Mouse (Mus musculus) kidney, adult 18-20 months (tissue): ENCODE measurements at regions not wholly inside any gene's neighbourhood (a gene's known extent, or its start where the extent isn't known, plus 50 kb on each side); places are given as distances from the start of the nearest gene placed in this dataset.

Experiments used
- DNase-seq: peaks from one replicate; pipeline ENCODE4 v3.0.0; 2021

DNA sequence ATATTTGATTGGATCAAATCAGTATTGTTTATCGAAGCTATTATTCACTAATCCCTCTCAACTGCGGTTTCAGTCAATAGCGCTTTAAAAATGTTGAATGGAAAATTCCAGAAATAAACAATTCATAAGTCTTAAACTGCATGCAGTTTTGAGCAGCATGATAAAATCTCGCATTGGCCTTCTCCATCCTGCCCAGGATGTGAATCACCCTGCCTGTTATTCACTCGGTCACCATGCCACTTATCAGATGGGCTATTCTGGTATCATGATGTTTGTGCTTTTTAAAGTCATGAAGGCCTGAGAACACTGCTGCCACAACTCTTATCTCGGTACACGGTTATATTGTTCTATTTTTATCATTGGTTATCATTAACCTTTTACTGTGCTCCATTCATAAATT is 238.3 kb downstream of the Papss1 start:
- no peak for DNase-seq

DNA sequence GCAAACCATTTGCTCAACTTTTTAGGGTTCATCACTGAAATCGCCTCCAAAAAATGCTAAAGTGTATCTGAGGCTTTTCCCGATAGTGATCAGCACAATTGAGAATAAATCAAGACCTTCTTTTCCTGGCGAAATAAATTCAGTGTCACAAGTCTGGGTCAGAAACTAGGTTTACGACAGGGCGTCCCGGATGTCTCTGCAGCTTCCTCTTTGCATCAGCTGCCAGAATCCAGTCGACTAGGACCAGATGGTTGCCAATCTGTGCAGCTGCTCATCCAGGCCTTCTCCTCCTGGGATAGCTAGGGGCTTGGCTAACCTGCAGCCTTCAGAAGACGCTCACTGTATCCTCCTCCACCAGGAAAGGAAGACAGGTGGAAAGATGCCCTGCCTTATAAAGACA is 243.6 kb downstream of the Papss1 start:
- peak; percentile 55 for DNase-seq

DNA sequence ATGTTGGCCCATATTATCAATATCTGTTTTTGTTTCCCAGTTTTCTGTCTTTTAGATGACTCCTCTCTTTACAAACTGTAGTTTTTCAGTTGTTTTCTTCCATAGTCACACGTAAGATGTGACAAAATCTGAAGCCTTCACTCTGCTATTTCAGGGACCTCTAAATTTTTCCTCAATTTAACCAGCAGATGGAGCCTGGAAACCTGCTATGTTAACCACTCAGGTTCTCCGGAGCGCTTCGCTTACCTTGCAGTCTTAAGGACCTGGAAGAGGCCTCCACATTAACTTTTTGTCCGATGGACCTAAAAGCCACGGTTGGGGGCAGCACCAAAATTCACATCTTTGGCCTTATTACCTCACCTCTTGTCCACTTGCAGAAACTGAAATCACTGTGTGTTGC is 248.4 kb downstream of the Papss1 start:
- DNase-seq = no peak

DNA sequence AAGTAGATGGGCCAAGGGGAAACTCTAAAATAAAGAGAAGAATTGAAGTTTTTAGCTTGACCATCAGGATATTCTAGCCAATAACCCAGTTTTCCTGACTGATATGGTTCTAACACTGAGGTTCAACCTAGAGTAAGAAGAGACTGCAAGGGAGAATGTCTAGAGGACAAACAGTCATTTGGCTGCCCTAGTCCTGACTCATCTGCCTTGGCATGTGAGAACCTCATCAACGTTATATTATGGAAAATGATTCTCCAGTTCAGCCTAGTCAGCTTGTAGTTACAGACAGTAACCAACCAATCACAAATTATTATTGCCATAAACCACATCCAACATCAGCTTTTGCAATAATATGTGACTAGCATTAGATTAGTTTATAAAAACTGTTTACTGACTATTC is 254.2 kb downstream of the Papss1 start:
- no peak for DNase-seq

DNA sequence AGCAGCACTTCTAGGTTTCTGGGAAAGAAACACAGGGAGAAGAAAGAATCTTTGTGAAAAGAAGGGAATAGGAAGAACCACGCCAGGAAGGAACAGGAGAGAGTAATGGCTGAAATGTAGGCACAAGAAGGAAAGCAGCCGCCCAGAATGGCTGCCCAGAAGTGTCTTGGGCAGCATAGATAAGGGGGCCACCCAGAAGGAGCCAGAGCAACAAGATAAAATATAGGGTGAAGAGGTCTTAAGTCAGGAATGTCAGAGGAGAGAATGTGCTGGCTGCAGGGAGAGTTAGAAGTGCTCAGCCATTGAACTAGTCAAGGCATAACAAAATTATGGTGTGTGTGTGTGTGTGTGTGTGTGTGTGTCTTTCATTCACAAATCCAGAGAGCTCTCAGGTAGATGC is 227.7 kb upstream of the Dkk2 start:
- no peak for DNase-seq

DNA sequence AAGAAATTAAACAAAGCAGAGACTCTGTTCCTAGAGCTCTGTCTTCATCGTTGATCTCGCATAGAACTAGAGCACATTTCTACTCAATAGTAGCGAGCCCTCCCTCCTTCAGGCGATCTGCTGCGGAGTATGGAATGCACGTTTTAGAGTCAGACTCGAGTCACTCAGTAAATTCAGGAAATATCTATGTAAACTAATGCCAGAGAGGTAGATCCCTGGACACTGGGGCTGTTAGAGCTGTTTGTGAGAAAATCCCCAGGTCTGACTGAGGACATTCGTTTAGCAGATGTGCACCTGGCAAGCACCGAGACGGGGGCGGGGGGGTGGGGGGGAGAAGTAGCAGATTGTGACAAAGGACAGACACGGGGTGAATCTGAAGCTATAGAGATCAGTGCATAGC is 226.0 kb upstream of the Dkk2 start:
- no peak for DNase-seq

DNA sequence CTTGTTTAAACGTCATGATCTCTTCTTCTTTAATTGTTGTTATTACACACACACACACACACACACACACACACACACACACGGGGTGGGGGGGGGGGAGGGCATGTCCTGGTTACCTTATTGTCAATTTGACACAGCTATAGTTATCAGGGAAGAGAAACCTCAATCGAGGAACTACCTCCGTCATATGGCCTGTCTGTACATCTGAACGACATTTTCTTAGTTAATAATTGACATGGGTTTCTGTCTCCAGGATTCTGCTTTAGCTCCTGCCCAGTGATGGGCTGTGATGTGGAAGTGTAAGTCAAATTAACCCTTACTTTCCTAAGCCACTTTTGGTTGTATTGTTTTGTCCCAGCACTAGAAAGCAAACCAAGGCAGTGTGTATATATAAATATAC is 220.0 kb upstream of the Dkk2 start:
- no peak for DNase-seq

DNA sequence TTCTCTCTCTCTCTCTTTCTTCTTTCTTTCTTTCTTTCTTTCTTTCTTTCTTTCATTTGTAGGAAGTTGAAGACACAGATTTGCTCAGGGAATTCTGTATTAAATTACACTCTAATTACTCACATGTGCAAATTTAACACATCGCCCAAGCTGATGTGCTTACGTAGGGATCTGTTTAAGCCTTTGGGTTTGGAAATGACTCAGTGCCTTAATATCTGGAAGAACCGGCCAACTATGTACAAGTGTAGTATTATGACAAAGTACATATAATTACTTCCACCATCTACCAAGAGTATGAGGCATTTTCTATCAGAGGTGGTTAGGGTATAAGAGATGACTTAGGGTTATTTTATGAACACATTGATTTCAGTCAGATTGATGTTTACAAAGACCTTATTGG is 217.8 kb upstream of the Dkk2 start:
- no peak for DNase-seq

DNA sequence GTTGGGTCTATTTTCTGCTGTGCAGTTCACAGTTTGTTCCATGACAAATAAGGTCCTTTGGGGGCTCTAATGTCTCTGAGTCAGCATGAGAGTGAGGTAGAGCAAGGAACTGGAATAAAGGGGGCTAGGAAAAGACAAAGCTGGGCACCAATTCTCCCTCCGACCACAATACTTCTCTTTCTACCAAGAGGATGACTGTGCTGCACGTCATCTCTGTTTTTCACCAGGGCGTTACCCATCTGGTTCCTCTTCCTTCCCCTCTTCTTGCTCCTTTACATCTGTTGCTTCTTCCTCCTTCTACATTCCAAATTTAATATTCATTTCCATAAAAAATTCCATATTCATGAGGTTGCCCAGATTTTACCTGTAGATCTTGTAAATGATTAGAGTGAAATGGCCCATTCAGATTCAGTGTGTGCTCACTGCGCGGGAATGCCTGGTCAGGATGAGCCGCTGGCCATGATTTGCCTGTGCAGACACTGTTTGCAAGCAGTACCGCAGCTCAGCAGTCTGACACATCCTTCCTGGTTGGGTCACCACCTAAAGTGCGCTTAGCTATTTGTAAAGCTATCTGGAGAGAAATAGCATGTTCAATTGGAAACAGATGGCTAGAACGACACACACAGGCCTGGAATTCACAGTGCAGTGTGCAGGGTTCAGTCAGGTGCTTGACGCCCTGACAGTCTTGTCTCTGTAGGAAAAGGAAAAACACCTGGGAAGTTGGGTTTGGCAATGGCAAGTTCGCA is 216.7 kb upstream of the Dkk2 start:
- DNase-seq = no peak

DNA sequence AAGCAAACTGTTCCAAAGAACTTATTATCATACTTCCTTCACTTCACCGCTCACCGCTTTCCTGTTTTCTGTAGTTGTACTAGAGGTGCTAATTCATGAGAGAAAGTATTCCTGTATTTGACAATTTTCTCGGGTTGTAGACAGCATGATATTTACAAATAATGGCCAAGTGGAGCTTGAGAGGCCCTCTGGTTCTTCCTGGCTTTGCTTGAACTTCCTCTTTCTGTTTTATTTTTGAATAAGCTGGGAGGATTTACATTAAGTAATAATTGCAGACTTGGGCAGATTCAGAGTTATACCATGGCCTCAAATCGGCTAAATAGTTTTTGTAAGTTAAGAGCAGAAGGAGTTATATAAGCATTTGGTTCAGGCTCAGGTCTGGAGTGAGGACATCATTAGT is 215.8 kb upstream of the Dkk2 start:
- no peak for DNase-seq

DNA sequence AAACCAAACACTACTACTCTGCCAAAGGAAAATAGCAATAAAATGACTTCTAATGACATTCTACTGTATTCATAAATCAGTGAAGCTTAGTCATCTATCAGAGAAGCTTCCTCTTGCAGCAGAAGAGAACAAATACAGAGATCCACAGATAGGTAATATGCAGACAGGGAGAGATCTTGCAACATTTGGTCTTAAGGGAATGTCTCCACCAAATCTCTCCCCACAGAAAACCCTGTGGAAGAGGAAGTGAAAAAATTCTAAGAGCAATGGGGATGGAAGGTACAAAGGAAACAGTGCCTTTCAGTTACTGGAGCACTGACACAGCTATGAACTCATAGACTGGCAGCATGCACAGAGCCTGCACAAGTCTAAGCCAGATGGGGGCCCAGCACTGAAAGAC is 202.4 kb upstream of the Dkk2 start:
- no peak for DNase-seq

DNA sequence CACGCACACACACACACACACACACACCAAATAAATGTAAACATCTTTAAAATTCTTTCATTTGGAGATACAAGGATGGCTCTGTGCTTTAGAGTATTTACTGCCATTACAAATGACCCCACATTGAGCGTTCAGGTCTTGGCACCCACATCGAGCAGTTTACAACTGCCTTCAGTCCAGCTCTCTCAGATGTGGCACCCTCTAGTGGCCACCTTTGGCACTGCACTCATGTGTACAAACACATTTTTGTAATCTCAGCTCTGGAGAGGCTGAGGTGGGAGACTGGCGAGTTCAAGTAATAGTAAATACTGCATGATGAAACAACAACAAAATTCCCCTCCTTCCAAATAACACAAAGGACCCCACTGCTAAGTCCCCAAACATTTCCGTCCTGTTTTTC is 198.6 kb upstream of the Dkk2 start:
- peak; percentile 9 for DNase-seq

DNA sequence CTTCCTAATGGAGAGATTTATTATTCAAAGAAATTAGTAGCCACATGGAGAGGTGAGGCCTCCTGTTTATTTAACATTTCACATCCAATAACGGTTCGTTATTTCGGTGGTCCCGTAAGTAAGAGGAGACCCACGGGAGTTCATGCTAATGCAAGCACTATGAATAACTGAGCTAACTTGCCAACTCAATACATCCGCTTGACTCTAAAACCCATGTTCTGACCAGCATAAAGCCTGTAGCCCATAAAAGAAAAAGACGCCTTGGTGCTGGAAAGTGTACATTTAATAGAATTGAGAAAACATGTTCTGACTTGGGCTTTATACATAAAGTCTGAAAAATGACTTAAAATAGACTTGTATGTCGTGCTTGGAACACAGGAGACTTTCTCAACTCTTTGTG is 198.1 kb upstream of the Dkk2 start:
- DNase-seq = no peak

DNA sequence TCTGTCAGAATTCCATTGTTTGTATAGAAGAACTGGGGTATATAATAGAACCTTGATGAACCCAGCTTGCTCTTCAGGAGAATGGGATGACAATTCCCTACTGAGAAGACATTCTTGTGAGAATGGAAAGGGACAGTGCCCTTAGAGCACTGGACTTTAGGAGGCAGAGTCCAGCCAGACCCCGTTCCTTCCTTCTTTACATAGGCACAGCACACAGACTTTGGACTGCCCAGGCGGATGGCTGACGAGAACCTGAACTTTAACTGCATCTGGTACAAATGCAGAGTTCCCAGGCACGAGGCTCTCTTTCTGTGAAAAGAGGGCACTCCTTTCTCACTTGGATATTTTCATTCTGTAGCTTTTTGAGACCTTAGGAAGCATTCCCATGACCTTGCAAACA is 197.4 kb upstream of the Dkk2 start:
- no peak for DNase-seq

DNA sequence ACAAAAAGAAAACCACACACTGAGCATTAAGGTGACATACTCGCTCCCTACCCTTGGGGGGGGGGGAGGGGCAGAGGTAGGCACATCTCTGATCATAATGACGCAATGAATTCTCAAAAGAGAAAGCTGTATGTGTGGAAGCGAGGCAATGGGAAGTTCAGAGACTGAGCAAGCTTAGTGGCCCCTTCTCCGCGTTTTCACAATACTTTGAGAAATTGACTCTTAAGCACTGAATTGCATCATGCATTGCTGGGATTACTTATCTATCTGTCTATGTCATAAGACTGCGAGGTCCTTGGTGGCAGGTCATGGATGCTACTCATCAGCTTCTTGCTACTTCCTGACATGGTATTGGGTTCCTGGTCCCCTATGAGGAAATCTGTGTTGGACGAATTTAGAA is 193.2 kb upstream of the Dkk2 start:
- DNase-seq = no peak

DNA sequence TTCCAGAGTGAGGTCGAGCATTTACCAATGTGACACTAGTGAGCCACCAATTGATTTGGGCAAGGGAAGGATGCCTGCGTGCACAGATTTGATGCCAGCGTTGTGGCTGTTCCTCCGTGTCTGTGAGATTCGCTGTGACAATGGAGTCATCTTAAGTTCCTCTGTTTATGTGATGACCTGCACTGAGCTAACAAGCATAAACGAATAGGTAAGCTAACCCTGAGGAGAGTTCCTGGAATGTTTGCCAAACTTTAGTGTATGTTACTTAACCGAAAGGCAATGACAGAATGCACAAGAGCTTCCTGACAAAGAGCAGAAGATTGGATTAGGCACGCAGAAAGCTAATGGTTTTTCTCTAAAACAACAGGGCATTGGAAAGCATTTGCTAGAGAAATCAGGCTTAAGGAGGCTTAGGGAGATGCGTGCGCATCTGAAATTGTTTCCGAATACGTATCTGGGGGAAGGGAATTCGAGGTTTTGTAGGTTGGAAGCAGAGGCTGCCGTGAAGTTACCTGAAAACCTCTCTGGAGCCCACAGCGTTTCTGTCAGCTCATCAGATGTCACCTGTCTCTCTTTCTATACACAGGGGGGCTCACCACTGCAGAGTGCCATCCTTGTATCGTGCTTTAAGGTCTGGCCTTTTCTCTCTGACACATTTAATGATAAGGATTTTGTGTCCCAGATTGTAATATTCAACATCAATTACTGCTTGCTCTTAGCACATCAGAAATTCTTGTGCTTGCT is 191.9 kb upstream of the Dkk2 start:
- DNase-seq = no peak

DNA sequence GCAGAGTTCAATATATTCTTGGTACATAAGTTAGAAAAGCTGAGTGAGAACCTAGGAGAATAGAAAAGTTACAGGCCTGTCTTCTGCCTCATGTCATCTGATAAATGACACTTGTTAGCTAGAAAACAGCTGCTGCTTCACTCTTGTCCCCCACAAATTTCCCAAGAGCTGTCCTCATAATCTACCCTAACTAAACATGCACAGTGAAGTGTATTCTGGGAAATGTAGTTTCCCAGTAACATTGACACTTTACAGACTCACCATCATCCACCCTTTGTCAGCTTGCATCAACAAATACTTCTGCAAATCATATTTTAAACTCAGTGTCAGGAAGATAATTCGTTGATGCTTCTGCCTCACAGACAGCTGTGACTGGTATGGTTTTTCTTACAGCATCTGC is 190.0 kb upstream of the Dkk2 start:
- no peak for DNase-seq

DNA sequence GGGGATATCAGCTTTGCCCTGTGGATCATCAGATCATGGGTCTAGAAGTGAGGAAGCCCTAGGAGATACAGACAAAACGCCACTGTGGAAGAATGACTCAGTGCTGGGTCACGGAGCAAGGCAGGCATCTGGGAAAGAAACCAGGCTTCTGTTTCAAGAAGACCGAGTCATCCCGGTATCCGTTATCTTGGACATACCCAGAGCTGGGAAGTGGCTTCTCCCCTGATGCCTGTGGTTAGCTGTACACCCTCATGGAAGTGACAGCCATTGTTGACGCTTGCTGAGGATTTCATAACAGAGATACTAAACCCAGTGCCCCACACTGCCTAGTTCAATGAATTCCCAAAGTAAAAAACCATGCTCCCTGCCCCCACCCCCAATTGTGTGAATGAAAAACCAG is 171.6 kb upstream of the Dkk2 start:
- no peak for DNase-seq

DNA sequence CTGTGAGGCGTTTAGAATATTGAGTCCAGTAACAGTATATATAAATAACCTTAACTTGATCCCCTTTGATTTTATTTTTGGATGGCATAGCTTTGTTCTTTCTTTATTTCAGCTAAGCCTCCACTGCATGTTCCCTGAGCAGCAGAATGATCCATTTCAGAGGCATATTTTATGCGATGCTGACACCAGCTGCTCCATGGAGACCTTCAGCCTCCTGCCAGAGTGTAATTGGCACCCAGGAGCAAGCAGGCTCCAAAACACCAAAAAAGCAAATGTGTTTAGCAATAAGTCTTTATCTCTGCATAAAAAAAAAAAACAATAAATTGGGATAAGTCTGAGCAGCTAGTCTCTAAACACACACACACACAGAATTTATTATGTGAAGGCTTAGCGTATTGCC is 170.7 kb upstream of the Dkk2 start:
- DNase-seq = no peak

DNA sequence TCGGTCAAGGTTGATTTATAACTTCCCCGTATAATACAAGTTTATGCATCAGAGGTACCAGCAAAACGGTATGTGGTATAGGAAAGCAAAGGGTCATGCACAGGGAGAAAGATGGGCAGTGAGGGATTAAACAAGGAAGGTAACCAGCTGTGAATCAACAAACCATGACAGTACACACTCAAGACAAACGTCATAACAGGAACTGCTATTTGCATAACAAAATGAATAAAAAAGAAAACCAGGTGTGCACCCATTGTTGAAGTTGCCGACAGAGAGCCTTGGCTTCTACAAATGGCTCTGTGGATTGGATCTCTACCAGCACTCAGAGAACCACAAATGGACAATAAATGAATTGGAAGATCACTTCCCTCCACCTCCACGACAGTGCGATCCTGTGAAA is 170.1 kb upstream of the Dkk2 start:
- DNase-seq = no peak

DNA sequence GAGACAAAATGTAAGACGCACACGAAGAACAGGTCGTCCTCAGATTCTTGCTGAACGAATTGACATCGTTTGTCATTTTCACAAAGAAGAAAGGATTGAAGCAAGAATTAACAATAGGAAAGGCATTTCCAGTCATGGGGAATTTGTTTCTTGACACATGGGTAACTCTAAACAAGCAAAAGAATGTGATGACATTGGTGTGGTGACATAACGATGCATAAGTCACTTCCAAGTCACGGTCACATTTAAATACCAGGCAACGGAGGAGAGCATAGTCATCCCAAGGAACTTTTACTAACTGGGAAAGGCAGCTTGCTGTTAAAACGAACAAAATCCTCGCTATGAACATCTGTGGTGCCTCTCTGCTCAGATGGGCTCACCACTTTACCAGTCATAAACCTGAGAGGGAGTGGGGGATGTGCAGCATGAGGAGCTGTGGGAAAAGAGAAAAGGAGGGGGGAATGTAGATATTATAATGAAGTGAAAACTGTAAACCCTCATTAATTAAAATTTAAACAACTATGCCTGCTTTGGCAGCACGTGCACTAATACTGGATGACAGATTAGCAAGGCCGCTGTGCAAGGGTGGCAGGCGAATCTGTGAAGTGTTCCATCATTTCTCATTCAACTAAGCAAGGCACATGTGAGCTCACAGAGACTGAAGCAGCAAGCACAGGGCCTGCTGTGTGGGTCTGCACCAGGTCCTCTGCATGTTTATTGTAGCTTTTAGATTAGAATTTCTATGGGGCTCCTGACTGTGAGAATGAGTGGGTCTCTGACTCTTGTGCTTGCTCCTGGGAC is 167.2 kb upstream of the Dkk2 start:
- no peak for DNase-seq

DNA sequence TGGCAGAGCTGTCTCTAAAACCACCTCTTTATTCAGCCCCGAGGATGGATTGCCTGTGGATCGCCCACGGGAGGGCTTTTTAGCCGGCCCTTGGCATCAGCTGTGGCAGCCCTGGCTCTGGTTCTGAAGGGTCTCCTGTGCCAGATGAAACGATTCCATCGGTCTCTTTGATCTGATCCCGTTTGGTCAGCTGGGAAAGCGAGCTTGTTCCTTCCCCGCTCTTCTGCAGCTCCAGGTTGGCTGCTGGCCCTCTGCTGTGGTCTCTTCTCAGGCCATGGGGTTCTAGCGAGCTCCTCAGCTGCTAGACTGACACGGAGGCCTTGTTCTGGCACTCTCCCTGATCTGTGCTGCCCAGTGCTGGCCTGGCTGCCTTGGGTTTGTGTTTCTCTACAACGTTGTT is 165.6 kb upstream of the Dkk2 start:
- no peak for DNase-seq

DNA sequence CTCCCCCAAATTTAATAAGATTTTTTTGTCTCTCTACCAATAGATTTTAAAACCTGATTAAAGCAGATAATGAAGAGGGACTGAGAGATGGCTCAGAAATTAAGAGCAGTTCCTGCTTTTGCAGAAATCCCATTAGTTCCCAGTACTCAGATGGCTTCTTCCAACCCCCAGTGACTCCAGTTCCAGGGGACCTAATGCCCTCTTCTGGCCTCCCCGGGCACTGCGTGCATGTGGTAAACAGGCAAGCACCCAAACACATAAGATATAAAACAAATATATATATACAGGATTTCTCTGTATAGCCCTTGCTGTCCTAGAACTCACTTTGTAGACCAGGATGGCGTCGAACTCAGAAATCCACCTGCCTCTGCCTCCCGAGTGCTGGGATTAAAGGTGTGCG is 163.9 kb upstream of the Dkk2 start:
- DNase-seq = no peak

DNA sequence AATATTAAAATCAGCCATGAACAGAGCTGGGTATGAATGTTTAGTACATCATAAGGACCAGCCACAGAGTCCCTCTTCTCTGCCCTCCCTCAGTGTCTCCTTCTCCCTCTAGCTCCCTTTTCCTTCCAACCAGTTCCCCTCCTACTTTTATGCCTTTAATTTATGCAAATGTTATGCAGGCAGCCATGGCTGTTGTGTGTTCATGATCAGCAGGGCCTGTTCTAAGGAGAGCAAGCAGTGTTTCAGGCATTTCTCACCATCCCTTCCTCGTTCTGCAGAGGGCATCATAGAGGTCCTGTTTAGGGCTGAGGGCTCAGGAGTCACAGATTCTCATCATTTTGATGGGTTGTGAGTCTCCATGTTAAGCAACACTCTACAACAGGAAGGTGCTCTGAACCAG is 162.4 kb upstream of the Dkk2 start:
- DNase-seq = no peak
